Mouse (Mus musculus) CD8-positive naive resting alpha-beta T cell, adult 2 months (primary cell): Measurements from ENCODE around the gene Hdhd3.

ENCODE experiments used
- DNase-seq, 2 experiments: peaks; one replicate each; pipeline ENCODE4 v3.0.0; 2022; ENCODE audit warnings: low read depth in 2 of 2, low spot score in 2 of 2

Hdhd3 gene

GRCm38 (mm10) chr4:62503374-62503970 lies at the start of gene Hdhd3:
Hdhd3 (minus strand) TSS chr4:62503467.
- DNase-seq, result no peak

GRCm38 (mm10) chr4:62551966-62552365 lies 48.7 kb upstream of the Hdhd3 start:
- DNase-seq, result peak; percentile 38 to 54

GRCm38 (mm10) chr4:62544801-62545200 lies 41.5 kb upstream of the Hdhd3 start:
- no peak for DNase-seq

- DNase-seq, result no peak
These were observed 40.5 kb upstream of the Hdhd3 start for GRCm38 (mm10) chr4:62543782-62544181.

GRCm38 (mm10) chr4:62541802-62542201 lies 38.5 kb upstream of the Hdhd3 start:
- DNase-seq, result no peak

- DNase-seq, result no peak
These were observed 30.5 kb upstream of the Hdhd3 start for GRCm38 (mm10) chr4:62533729-62534128.

- DNase-seq, result no peak
These were observed 24.4 kb upstream of the Hdhd3 start for GRCm38 (mm10) chr4:62527655-62528054.

- DNase-seq, result no peak
These were observed 23.0 kb upstream of the Hdhd3 start for GRCm38 (mm10) chr4:62526256-62526655.

- no peak for DNase-seq
These were observed 22.2 kb upstream of the Hdhd3 start for GRCm38 (mm10) chr4:62525489-62525811.

- peak; percentile 93 to 94 for DNase-seq
These were observed 21.6 kb upstream of the Hdhd3 start, which contains the start of the genes Pole3 and 4933430I17Rik for GRCm38 (mm10) chr4:62524651-62525488. Pole3 (minus strand) TSS chr4:62525068. 4933430I17Rik (plus strand) TSS chr4:62525369.

- no peak for DNase-seq
These were observed 17.7 kb upstream of the Hdhd3 start for GRCm38 (mm10) chr4:62520892-62521400.

- DNase-seq, result peak; percentile 31 to 42
These were observed 16.6 kb upstream of the Hdhd3 start, which contains the start of gene Alad for GRCm38 (mm10) chr4:62519849-62520233. Alad (minus strand) TSS chr4:62519918.

- DNase-seq, result no peak
These were observed 16.0 kb upstream of the Hdhd3 start for GRCm38 (mm10) chr4:62519122-62519848.

GRCm38 (mm10) chr4:62518416-62519121 lies 15.3 kb upstream of the Hdhd3 start:
- no peak for DNase-seq

GRCm38 (mm10) chr4:62517538-62518415 lies 14.5 kb upstream of the Hdhd3 start:
- DNase-seq, result no peak

GRCm38 (mm10) chr4:62517046-62517445 lies 13.8 kb upstream of the Hdhd3 start:
- no peak for DNase-seq

- DNase-seq, result no peak
These were observed 13.3 kb upstream of the Hdhd3 start for GRCm38 (mm10) chr4:62516579-62516978.

GRCm38 (mm10) chr4:62516079-62516478 lies 12.8 kb upstream of the Hdhd3 start:
- no peak for DNase-seq

- no peak for DNase-seq
These were observed 12.2 kb upstream of the Hdhd3 start for GRCm38 (mm10) chr4:62515490-62515889.

GRCm38 (mm10) chr4:62514995-62515394 lies 11.7 kb upstream of the Hdhd3 start:
- DNase-seq, result no peak
